Mouse (Mus musculus) gastrocnemius, postnatal 25 days (tissue): Measurements from ENCODE around the gene Chd1l. TPM values are rescaled to one million over a fixed set of nuclear protein-coding genes. Genes with fewer than 3 reads are reported as not detected.

Experiments used
- DNase-seq: peaks from one replicate; pipeline ENCODE4 v3.0.0; 2022
- total RNA-seq, 2 experiments: library from RNA; stranded (reverse); gene quantifications; 1 replicate in 1 of 2; 2 replicates in 1 of 2; pipeline ENCODE4 v1.2.3; 2021

Gene Chd1l
- total RNA-seq, 2 experiments from 2014 or later, result 9.3 to 9.6 TPM

DNA sequence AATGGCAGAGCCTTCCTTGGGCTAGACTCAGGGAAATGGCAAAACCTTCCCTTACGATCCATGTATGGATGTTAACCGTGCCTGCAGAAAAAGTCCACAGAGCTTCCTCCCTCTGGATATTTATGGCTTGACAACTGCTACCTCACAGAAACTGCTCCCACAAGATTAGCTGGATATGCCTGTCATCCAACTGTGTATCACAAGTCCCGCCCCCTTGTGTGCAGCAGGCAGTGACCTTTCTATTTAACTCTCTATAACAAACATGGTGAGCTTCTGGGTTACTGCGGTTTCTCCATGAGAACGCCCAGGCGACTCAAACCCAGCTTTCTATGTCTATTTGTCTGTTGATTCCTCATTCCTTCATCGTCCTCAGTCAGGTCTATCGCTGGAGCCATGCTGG is 7.9 kb upstream of the Chd1l start:
- DNase-seq, result no peak

DNA sequence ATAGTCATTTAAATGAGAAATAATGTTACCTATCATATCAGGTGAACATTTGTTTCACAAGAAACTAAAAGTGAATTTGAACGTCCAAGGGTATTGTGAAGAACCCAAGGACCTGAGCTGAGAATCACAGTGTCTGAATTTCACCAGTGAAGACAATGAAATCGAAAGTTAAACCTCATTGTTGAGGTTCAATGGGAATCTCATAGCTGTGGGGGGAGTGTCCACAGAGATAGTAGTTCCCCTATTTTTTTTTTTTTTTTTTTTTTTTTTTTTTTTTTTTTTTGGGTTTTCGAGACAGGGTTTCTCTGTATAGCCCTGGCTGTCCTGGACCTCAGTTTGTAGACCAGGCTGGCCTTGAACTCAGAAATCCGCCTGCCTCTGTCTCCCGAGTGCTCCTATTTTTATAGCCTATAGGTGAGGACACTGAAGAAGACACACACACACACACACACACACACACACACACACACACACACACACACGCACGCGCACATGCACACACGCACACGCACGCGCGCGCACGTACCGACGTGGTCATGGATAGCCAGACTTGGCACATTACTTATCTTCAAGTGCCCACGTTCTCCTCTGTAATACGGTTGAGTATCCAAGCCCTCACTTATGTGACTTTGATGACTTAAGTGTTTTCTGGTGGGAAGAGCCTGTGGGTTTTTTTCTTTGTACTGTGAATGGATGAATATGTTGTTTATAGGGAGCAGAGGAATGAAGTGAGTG is 7.3 kb upstream of the Chd1l start:
- DNase-seq, result no peak

DNA sequence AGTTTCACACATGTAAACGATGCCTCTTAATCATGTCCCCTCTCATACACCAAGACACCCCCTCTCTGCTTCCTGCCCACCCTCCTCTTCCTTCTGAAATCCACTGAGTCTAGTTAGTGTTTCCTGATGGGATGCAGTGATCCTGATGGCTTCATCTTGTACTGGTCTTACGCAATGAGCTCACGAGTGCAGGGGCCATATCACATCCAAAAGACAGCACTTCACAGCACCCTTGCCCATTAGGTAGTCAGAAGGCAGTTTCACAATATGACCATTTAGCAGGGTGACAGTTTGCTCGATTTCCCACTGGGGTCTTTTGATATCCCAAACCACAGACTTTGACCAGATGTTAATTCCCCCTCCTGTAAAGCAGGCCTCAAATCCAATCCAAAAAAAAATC is 5.9 kb upstream of the Chd1l start:
- no peak for DNase-seq

DNA sequence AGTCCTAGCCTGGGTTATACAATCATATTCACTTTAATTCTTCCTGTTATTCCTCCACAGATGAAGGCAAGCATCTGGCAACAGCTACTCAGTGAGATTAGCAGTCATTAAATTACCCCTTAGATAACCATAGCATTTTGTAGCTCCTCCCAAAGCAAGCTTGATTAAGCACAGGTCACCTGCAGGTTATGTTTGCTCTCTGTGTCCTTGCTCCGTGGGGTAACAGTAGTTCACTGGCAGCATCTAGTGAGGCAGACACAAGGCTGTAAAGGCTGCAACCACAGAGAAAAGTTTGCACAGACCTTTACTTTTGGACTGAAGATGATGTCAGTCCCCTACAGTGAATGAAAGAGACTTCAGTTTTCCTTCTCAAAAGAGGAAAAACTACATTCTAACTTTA is 5.2 kb upstream of the Chd1l start:
- no peak for DNase-seq

- no peak for DNase-seq
These were observed 1.0 kb upstream of the Chd1l start for GRCm38 (mm10) chr3:97611021-97611420.

DNA sequence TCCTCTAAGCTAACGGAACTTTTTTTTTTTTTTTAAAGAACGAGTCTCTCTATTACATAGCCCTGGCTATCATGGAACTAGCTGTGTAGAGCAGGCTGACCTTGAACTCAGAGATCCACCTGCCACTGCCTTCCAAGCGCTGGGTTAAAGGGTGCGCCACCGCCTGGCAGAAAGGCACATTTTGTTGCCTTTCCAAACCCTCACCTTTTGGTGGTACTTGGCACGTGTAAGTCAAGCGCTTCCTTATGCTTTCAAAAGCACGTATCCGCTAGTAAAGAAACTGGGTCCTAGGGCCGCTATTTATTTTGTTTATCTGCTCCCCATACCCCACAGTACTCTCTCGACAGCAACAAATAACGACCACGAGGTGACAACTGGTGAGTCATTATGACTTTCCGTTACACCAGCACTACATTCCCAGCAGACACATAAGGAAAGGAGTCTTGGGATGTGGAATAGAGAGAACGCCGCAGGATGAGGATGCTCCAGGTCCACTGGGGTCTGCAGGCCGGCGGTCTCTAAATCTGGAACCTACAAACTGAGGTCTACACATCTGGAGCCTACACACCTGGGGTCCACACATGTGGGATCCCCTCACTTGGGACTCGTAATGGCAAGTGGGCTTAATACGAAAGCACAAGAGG is 680 bp downstream of the Chd1l start:
- peak; percentile 22 for DNase-seq

DNA sequence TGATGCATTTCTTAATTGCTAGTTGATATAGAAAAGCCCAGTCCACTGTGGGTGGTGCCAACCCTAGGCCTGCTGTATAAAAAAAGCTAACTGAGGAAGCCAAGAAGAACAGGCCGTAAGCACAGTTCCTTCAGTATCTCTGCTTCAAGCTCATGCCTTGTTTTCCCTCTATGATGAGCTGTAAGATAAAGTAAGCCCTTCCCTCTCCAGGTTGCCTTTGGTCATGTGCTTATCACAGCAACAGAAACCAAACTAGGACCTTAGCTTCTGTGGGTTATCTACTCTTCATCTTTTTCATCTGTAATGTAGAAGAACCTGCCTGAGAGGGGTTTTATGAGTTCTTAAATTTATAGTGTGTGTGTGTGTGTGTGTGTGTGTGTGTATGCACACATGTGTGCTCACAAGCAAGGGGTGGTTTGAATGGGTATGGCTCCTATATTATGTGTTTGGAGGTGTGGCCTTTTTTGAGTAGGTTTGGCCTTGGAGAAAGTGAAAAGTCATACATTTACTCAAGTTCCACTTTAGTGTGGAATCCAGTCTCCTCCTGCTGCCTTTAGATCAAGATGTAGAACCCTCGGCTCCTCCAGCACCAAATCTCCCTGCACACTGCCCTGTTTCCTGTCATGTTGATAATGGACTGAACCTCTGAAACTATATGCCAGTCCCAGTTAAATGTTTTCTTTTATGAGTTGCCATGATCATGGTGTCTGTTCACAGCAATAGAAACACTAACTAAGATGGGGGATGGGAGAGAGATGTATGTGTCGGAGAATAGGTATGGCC is 9.8 kb downstream of the Chd1l start:
- no peak for DNase-seq

DNA sequence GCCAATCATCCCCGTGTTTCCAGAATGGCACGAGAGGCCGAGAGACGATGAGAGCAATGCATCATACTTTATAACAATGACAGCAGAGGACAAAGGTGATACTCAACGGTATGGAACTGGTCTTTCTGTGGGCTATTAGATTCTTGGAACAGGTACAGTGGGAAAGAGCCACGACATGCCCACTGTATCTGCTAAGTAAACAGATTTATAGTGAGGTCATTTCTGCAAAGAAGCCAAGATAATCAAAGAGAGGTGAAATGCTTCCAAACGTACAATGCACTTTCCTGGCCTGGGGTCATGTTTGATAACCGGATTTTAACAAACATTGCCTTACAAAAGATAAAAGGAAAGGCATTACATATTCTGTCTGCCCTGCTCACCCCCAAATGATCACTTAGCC is 13.2 kb downstream of the Chd1l start:
- no peak for DNase-seq

DNA sequence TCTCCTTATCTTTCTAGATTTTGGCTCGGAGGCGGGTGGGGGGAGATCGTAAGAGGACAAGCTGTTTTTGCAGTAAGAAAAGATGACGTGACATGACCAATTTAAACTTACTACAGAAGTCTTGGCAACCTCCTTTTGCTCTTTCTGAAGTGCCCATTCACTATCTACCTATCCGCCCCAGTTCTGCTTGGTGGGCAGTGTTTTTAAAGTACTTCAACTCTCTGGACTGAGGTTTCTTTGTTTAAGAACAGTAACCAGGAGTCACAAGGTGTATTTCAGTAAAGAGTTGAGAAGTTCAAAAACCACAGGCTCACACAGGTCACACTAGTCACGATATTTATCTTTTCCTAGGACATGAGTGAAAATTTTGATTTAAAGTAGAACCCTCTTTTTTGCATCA is 14.9 kb downstream of the Chd1l start:
- DNase-seq, result no peak

- DNase-seq, result no peak
These were observed 15.9 kb downstream of the Chd1l start for GRCm38 (mm10) chr3:97594140-97594539.

- DNase-seq, result no peak
These were observed 16.9 kb downstream of the Chd1l start for GRCm38 (mm10) chr3:97593089-97593488.

GRCm38 (mm10) chr3:97590699-97591098 is 19.3 kb downstream of the Chd1l start:
- DNase-seq, result no peak

DNA sequence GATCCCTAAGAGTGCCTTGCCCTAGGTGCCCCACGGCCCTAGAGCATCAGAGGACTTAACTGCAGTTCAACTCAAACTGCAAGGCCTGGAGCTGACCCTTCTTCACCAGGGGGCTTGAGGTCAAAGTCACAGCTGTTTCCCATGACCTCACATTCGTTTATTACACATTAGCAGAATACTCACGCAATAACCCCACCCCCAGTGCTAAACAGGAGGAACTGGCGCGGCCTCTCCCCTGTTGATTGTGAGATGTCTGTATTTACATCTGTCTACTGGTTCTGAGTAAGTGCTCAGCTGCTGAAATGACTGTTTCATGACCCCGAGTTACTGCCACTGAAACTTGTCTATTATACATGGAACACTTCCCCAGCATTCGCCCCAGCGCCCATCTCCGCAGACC is 22.3 kb downstream of the Chd1l start:
- no peak for DNase-seq

- peak; percentile 12 for DNase-seq
These were observed 24.4 kb downstream of the Chd1l start for GRCm38 (mm10) chr3:97585383-97586160.

- DNase-seq, result no peak
These were observed 36.2 kb downstream of the Chd1l start for GRCm38 (mm10) chr3:97573807-97574206.

DNA sequence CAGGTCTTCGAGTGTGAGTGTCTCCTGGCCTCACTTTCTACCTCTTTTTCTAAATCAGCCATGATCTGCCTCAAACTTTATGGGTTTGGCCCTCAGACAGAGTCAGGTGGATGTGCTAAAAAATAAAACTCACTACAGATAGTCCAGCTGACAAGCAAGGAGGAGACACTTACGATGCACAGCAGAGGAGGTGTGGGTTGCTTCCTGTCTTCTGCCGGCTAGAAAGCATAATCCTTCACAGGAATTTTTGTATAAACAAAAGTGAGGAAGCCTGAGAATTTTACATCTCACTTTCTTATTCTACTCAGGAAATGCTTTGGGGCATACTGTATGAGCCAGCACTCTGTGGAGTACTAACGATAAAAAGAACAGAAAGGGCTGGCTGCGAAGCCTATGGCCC is 45.4 kb downstream of the Chd1l start:
- no peak for DNase-seq

DNA sequence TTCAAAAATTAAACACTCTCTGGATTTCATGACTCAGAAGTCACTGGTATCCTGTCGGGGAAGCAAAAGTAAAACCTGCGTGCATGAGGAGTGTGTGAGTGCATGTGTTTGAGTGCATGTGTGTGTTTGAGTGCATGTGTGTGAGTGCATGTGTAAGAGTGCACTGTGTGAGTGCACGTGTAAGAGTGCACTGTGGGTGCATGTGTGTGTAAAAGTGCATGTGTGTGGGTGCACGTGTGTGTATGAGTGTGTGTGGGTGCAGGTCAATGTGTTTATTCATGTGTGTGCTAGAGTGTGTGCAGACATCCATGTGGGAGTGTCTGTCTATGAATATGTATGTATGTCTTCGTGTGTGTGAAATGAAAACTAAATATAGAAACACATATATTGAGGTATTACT is 51.4 kb downstream of the Chd1l start:
- no peak for DNase-seq

- no peak for DNase-seq
These were observed 63.8 kb downstream of the Chd1l start for GRCm38 (mm10) chr3:97546205-97546604.

DNA sequence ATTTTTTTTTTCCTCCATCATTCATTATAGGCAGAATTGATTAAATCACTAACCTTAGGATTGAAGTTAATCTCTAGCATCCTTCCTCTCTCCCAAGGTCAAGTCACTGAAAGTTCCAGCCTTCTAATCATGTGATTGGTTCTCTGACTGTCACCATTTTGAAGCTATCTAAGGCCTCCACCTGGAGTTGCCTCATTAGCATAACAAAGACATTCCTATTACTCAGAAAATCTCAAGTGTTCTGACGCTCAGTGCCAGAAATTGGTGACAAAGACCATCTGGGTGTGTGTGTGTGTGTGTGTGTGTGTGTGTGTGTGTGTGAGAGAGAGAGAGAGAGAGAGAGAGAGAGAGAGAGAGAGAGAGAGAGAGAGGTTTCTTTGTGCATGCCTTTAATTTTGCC is 69.8 kb downstream of the Chd1l start:
- no peak for DNase-seq

DNA sequence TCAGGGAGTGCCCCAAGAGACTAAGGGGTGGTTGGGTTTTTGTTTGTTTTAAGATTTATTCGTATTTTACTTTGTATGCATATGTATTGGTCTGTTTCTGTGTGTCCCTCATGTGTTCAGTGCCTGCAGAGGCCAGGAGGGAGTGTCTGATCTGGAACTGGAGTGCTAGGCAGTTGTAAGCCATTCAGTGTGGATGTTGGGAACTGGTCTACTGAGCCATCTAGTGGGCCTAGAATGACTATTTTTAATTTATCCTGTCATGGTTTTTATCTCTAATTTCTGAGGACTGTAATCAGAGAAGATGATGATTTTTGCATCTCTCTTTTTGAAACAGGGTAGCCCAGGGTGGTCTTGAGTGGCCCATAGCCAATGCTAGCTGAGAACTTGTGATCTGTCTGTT is 71.4 kb downstream of the Chd1l start:
- no peak for DNase-seq

DNA sequence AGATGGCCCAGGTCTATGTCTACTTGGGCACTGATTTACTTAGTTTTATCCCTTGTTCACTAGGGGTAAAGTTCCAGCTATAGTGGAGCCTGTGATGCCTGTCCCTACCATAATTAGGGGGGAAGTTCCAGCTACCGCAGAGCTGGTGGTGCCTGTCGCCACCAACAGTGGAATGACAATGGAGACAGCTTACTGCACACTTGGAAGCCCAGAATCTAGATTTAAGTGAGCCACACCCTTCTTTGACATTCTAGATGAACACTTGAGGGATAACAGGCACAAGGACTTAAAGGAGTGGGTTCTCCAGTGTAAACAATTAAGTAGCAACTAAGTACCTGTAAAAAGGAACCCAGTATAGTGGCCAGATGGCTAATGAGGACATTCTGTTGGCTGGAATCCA is 73.0 kb downstream of the Chd1l start:
- no peak for DNase-seq

DNA sequence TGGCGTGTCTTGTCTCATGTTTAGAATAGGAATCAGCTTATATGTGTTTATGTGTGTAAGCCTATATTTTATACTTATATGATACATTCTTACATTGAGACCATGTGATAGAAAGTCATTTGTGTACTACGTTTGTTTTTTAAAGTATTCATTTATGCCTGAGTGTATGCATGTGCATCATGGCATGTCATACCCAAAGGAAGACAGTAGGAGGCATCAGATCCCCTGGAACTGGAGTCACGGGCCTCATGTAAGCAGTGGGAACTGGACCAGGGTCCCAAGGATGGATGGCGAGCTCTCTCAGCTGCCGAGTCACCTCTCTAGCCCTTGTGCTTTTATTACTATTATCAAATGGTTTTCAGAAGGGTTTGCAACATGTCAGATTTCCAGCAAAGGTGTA is 74.3 kb downstream of the Chd1l start:
- no peak for DNase-seq

DNA sequence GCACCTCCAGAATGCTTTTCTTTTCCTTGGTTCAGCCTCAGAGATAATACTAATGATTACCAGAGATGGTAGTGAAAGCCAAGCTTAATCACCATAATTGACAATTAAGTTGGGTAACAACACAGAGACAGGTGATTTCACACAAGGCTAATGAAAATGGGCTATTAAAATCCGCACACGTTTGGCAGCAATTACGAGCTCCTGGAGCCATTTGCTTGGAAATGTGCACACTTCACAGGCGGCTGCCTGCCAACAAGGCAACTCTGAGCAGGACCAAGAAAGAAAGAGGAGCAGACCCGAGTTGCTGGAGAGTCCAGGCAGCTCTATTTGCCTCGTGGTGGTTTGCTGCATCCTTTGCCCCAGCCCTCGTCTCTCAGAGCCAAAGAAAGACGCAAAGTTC is 84.5 kb downstream of the Chd1l start:
- DNase-seq, result no peak
